Comparison of ENCODE assay signal across 8 mouse cellular contexts in genomic region chr3:108257831-108258500, GRCm38 (mm10). TPM values are rescaled to one million over a fixed set of nuclear protein-coding genes. Genes with fewer than 3 reads are reported as not detected.
A peak's percentile ranks its signal among the peaks of the same experiment; 100 is the strongest.
DNase-seq lines count a peak whose midpoint lies in the region; ATAC-seq and TF ChIP-seq lines count a peak whose summit lies in the region.

No protein-coding gene starts in this region.

- no peak for TF ChIP-seq CTCF in kidney, adult 2 months (conservative IDR thresholded peaks at IDR 0.05; ENCODE audit: insufficient read depth, insufficient read length, low read depth, low read length)

- WGBS in kidney, adult 2 months: 31% methylated on average over 3 of the region's 3 CpGs
- 82% methylated on average over 3 of the region's 3 CpGs for WGBS in hindbrain, embryonic 14.5 days
- 81% methylated on average over 3 of the region's 3 CpGs for WGBS in midbrain, embryonic 15.5 days

- no peaks in the 10 kb centered on the region for H3K9me3 ChIP-seq in hindbrain, embryonic 14.5 days (ENCODE audit: control insufficient read depth, low read length)
- no peaks in the 10 kb centered on the region for H3K9me3 ChIP-seq in midbrain, embryonic 15.5 days

- no peaks in the 10 kb centered on the region for H3K27me3 ChIP-seq in kidney, adult 2 months (replicated peaks; ENCODE audit: control insufficient read depth, insufficient read depth, low read length)
- no peaks in the 10 kb centered on the region for H3K27me3 ChIP-seq in hindbrain, embryonic 14.5 days (ENCODE audit: control insufficient read depth, insufficient read depth, low read length)
- no peaks in the 10 kb centered on the region for H3K27me3 ChIP-seq in midbrain, embryonic 15.5 days (replicated peaks)

- peak overlapping the region; percentile 81 for H3K4me3 ChIP-seq in kidney, adult 2 months (ENCODE audit: insufficient read depth, low read depth, low read length)
- H3K4me3 ChIP-seq in hindbrain, embryonic 14.5 days (replicated peaks; ENCODE audit: low read length): peak overlapping the region; percentile 74
- H3K4me3 ChIP-seq in midbrain, embryonic 15.5 days: peak overlapping the region; percentile 100

- TF ChIP-seq POLR2A in kidney, adult 2 months (IDR thresholded peaks at IDR 0.05; ENCODE audit: low read depth, low read length): no peak

- peak overlapping the region; percentile 95 for H3K4me2 ChIP-seq in hindbrain, embryonic 14.5 days (replicated peaks)
- H3K4me2 ChIP-seq in midbrain, embryonic 15.5 days: peak overlapping the region; percentile 84

- no peak overlapping the region for H3K27ac ChIP-seq in kidney, adult 2 months (ENCODE audit: insufficient read depth, low read depth, low read length)
- H3K27ac ChIP-seq in hindbrain, embryonic 14.5 days: no peak overlapping the region
- H3K27ac ChIP-seq in midbrain, embryonic 15.5 days: no peak overlapping the region

- H3K36me3 ChIP-seq in kidney, adult 2 months (ENCODE audit: control insufficient read depth, insufficient read depth, low read length): no peaks in the 10 kb centered on the region
- H3K36me3 ChIP-seq in hindbrain, embryonic 14.5 days (replicated peaks; ENCODE audit: control insufficient read depth, insufficient read depth): peaks cover 11% of the 10 kb centered on the region; the same call in 1 of the 2 replicates
- H3K36me3 ChIP-seq in midbrain, embryonic 15.5 days (replicated peaks): peaks cover 9% of the 10 kb centered on the region

- no peak for DNase-seq in kidney, adult 2 months
- no peak for DNase-seq in kidney, adult 11 months
- peak; percentile 21 for DNase-seq in NIH3T3 (ENCODE audit: low read depth)
- no peak for DNase-seq in hindbrain, embryonic 14.5 days (ENCODE audit: low spot score)
- DNase-seq in layer of hippocampus, postnatal 36 days: no peak
- DNase-seq in thymus, postnatal 36 days: no peak
- no peak for DNase-seq in adrenal gland, postnatal 36 days

- H3K4me1 ChIP-seq in kidney, adult 2 months (ENCODE audit: control insufficient read depth, insufficient read depth, low read length): no peaks in the 10 kb centered on the region
- H3K4me1 ChIP-seq in hindbrain, embryonic 14.5 days (replicated peaks; ENCODE audit: control insufficient read depth, insufficient read depth, low read length): peaks cover 9% of the 10 kb centered on the region; the same call in 1 of the 2 replicates
- peaks cover 28% of the 10 kb centered on the region for H3K4me1 ChIP-seq in midbrain, embryonic 15.5 days

- ATAC-seq in hindbrain, embryonic 14.5 days (ENCODE audit: low FRiP score): no peak
- ATAC-seq in midbrain, embryonic 15.5 days (replicated peaks): no peak

- H3K9ac ChIP-seq in hindbrain, embryonic 14.5 days: peak overlapping the region; percentile 80
- H3K9ac ChIP-seq in midbrain, embryonic 15.5 days: peak overlapping the region; percentile 92

RNA-seq across cellular contexts. Expression of gene Psma5, which starts 1.2 kb away (rescaled TPM):
- 43.2 and 55.0 TPM in 2 replicates for polyA plus RNA-seq in kidney, adult 2 months (2012; rRNA removed)
- 251 and 253 TPM in 2 replicates for polyA plus RNA-seq in hindbrain, embryonic 14.5 days (2014; fragmentation: Nextera tagmentation; extraction: Ambion mirVana)
- 224 and 234 TPM in 2 replicates for polyA plus RNA-seq in midbrain, embryonic 15.5 days (2015; fragmentation: Nextera tagmentation; extraction: Ambion mirVana)
- 10 to 100 TPM; 70.9 to 81.1 TPM for total RNA-seq in layer of hippocampus, postnatal 36 days (2021)
- total RNA-seq in adrenal gland, postnatal 36 days (2021): 10 to 100 TPM; 96.6 to 97.5 TPM

RNA-seq across cellular contexts. Expression of gene Sort1, which starts 25.9 kb away (rescaled TPM):
- 30.2 and 34.2 TPM in 2 replicates for polyA plus RNA-seq in kidney, adult 2 months (2012; rRNA removed)
- 24.2 and 25.4 TPM in 2 replicates for polyA plus RNA-seq in hindbrain, embryonic 14.5 days (2014; fragmentation: Nextera tagmentation; extraction: Ambion mirVana)
- polyA plus RNA-seq in midbrain, embryonic 15.5 days (2015; fragmentation: Nextera tagmentation; extraction: Ambion mirVana): 22.1 and 22.3 TPM in 2 replicates
- total RNA-seq in layer of hippocampus, postnatal 36 days (2021): 100 to 1,000 TPM; 345 to 381 TPM
- total RNA-seq in adrenal gland, postnatal 36 days (2021): 10 to 100 TPM; 40.7 to 50.8 TPM

RNA-seq across cellular contexts. Expression of gene Sypl2, which starts 31.5 kb away (rescaled TPM):
- polyA plus RNA-seq in kidney, adult 2 months (2012; rRNA removed): 37.7 and 38.7 TPM in 2 replicates
- 0.17 and 0.50 TPM in 2 replicates for polyA plus RNA-seq in hindbrain, embryonic 14.5 days (2014; fragmentation: Nextera tagmentation; extraction: Ambion mirVana)
- 0.27 and 0.70 TPM in 2 replicates for polyA plus RNA-seq in midbrain, embryonic 15.5 days (2015; fragmentation: Nextera tagmentation; extraction: Ambion mirVana)
- 1 to 10 TPM; 2.0 to 2.3 TPM for total RNA-seq in layer of hippocampus, postnatal 36 days (2021)
- under 1 TPM; 0.13 to 0.46 TPM for total RNA-seq in adrenal gland, postnatal 36 days (2021)

RNA-seq across cellular contexts. Expression of gene Atxn7l2, which starts 47.2 kb away (rescaled TPM):
- polyA plus RNA-seq in kidney, adult 2 months (2012; rRNA removed): 23.1 and 29.3 TPM in 2 replicates
- polyA plus RNA-seq in hindbrain, embryonic 14.5 days (2014; fragmentation: Nextera tagmentation; extraction: Ambion mirVana): 20.0 and 21.1 TPM in 2 replicates
- polyA plus RNA-seq in midbrain, embryonic 15.5 days (2015; fragmentation: Nextera tagmentation; extraction: Ambion mirVana): 26.4 and 26.8 TPM in 2 replicates
- 10 to 100 TPM; 25.7 to 28.9 TPM for total RNA-seq in layer of hippocampus, postnatal 36 days (2021)
- 1 to 10 TPM; 7.6 to 9.7 TPM for total RNA-seq in adrenal gland, postnatal 36 days (2021)

RNA-seq across cellular contexts. Expression of gene Cyb561d1, which starts 57.0 kb away (rescaled TPM):
- polyA plus RNA-seq in kidney, adult 2 months (2012; rRNA removed): 7.0 and 7.1 TPM in 2 replicates
- polyA plus RNA-seq in hindbrain, embryonic 14.5 days (2014; fragmentation: Nextera tagmentation; extraction: Ambion mirVana): 2.4 and 2.7 TPM in 2 replicates
- polyA plus RNA-seq in midbrain, embryonic 15.5 days (2015; fragmentation: Nextera tagmentation; extraction: Ambion mirVana): 4.1 and 4.6 TPM in 2 replicates
- total RNA-seq in layer of hippocampus, postnatal 36 days (2021): 10 to 100 TPM; 16.4 to 16.5 TPM
- total RNA-seq in adrenal gland, postnatal 36 days (2021): 1 to 10 TPM; 6.5 to 7.7 TPM

Comparison
In these comparisons a context has a peak if more than half of its experiments do, and no peak if none do; other contexts are left out.
1. RNA of gene Sypl2, which starts 31.5 kb away (polyA plus RNA-seq): 37.7 to 38.7 TPM in kidney, adult 2 months; 0.27 to 0.70 TPM in midbrain, embryonic 15.5 days and 0.17 to 0.50 TPM in hindbrain, embryonic 14.5 days; every median in the first group is over 10 times any median in the second.
2. Peak in every context shown above with its lines, with median percentiles within 50 percentile points of each other: H3K4me3 ChIP-seq.